Comparison of ENCODE assay signal across 8 mouse cellular contexts in genomic region chr16:32610460-32611255, GRCm38 (mm10). TPM values are rescaled to one million over a fixed set of nuclear protein-coding genes. Genes with fewer than 3 reads are reported as not detected.
DNase-seq lines count a peak whose midpoint lies in the region; ATAC-seq and TF ChIP-seq lines count a peak whose summit lies in the region.

No protein-coding gene starts in this region.

- H3K4me1 ChIP-seq in MEL (ENCODE audit: control insufficient read depth in 1 of 2, insufficient read depth in 2 of 2, low read length in 2 of 2), result peaks cover 14 to 30% of the 10 kb centered on the region in 2 experiments
- peaks cover 22% of the 10 kb centered on the region for H3K4me1 ChIP-seq in hindbrain, embryonic 15.5 days (replicated peaks)
- peaks cover 10% of the 10 kb centered on the region; the same call in 1 of the 2 replicates for H3K4me1 ChIP-seq in liver, adult 2 months (ENCODE audit: control insufficient read depth, insufficient read depth, low read length)
- H3K4me1 ChIP-seq in stomach, embryonic 14.5 days (ENCODE audit: control insufficient read depth, insufficient read depth, low read length), result no peaks in the 10 kb centered on the region

- peak overlapping the region; percentile 75 to 84 for H3K4me3 ChIP-seq in MEL (ENCODE audit: control insufficient read depth in 1 of 2, insufficient read depth in 1 of 2, low read depth in 2 of 2, low read length in 2 of 2)
- H3K4me3 ChIP-seq in hindbrain, embryonic 15.5 days, result peak overlapping the region; percentile 79
- no peak overlapping the region for H3K4me3 ChIP-seq in liver, adult 2 months (ENCODE audit: insufficient read depth, low read depth, low read length)
- peak overlapping the region; percentile 71 for H3K4me3 ChIP-seq in stomach, embryonic 14.5 days (ENCODE audit: low read depth, low read length)

- TF ChIP-seq EP300 in MEL (IDR thresholded peaks at IDR 0.05; ENCODE audit: low read depth in 1 of 2, low read length in 2 of 2), result no peak

- TF ChIP-seq RAD21 in MEL (IDR thresholded peaks at IDR 0.05; ENCODE audit: low read depth, low read length), result no peak

- H3K36me3 ChIP-seq in MEL (ENCODE audit: control insufficient read depth in 1 of 2, insufficient read depth in 2 of 2, low read length in 2 of 2), result peaks cover 22 to 44% of the 10 kb centered on the region in 2 experiments
- peaks cover 12% of the 10 kb centered on the region for H3K36me3 ChIP-seq in hindbrain, embryonic 15.5 days
- peaks cover 11% of the 10 kb centered on the region for H3K36me3 ChIP-seq in liver, adult 2 months (ENCODE audit: control insufficient read depth, insufficient read depth, low read length)
- H3K36me3 ChIP-seq in stomach, embryonic 14.5 days (ENCODE audit: control insufficient read depth, insufficient read depth, low read length), result 0 out of 2 replicates have a peak, but pooled peaks cover 3% of the 10 kb centered on the region

- peak; percentile 18 for DNase-seq in cerebellum, adult 9-11 months
- DNase-seq in cerebellum, postnatal 36 days, result no peak
- DNase-seq in MEL (ENCODE audit: low read depth, low spot score), result peak; percentile 57
- peak; percentile 56 for DNase-seq in liver, adult 2 months (ENCODE audit: extremely low read depth, low read depth, low spot score)
- DNase-seq in embryo, embryonic 10.5 days (ENCODE audit: low spot score), result no peak
- DNase-seq in layer of hippocampus, postnatal 10 days (ENCODE audit: low spot score in 2 of 2), result no peak

- peaks cover 45% of the 10 kb centered on the region for H3K79me2 ChIP-seq in MEL (ENCODE audit: control insufficient read depth, insufficient read depth, low read length, poor library complexity)
- peaks cover 10% of the 10 kb centered on the region for H3K79me2 ChIP-seq in liver, adult 2 months (ENCODE audit: control insufficient read depth, insufficient read depth, low read length)

- 84% methylated on average over 5 of the region's 5 CpGs for WGBS in hindbrain, embryonic 15.5 days
- WGBS in liver, adult 2 months, result 58% methylated on average over 5 of the region's 5 CpGs
- WGBS in stomach, embryonic 14.5 days, result 70% methylated on average over 5 of the region's 5 CpGs

- peak overlapping the region; percentile 92 for H3K9ac ChIP-seq in MEL (ENCODE audit: control insufficient read depth, low read depth, low read length, poor library complexity, severe bottlenecking)
- H3K9ac ChIP-seq in hindbrain, embryonic 15.5 days, result 0 out of 2 replicates have a peak overlapping the region, but pooled peaks have one; percentile 75
- no peak overlapping the region for H3K9ac ChIP-seq in liver, adult 2 months (ENCODE audit: low read depth, low read length)
- H3K9ac ChIP-seq in stomach, embryonic 14.5 days (replicated peaks; ENCODE audit: low read depth, low read length), result no peak overlapping the region

- H3K27ac ChIP-seq in MEL (ENCODE audit: control insufficient read depth, low read depth, low read length), result peak overlapping the region; percentile 56
- no peak overlapping the region for H3K27ac ChIP-seq in hindbrain, embryonic 15.5 days (replicated peaks)
- H3K27ac ChIP-seq in liver, adult 2 months (replicated peaks; ENCODE audit: insufficient read depth, low read depth, low read length), result no peak overlapping the region
- H3K27ac ChIP-seq in stomach, embryonic 14.5 days (ENCODE audit: low read length), result no peak overlapping the region

- H3K27me3 ChIP-seq in MEL (ENCODE audit: control insufficient read depth in 1 of 2, insufficient read depth in 2 of 2, low read length in 2 of 2), result no peaks in the 10 kb centered on the region
- no peaks in the 10 kb centered on the region for H3K27me3 ChIP-seq in hindbrain, embryonic 15.5 days
- no peaks in the 10 kb centered on the region for H3K27me3 ChIP-seq in liver, adult 2 months (ENCODE audit: control insufficient read depth, insufficient read depth, low read length)
- H3K27me3 ChIP-seq in stomach, embryonic 14.5 days (ENCODE audit: control insufficient read depth, insufficient read depth, low read length), result no peaks in the 10 kb centered on the region

- ATAC-seq in hindbrain, embryonic 15.5 days (ENCODE audit: low FRiP score, low read depth), result no peak
- ATAC-seq in stomach, embryonic 14.5 days (ENCODE audit: insufficient number of reproducible peaks, insufficient read depth, low FRiP score, low read depth), result no peak

- no peak for TF ChIP-seq CTCF in MEL (IDR thresholded peaks at IDR 0.05 in 2 of 3, conservative IDR thresholded peaks at IDR 0.05 in 1 of 3; ENCODE audit: control insufficient read depth in 1 of 3, insufficient read depth in 1 of 3, low read depth in 2 of 3, low read length in 3 of 3, poor library complexity in 1 of 3, severe bottlenecking in 1 of 3)
- no peak for TF ChIP-seq CTCF in liver, adult 2 months (IDR thresholded peaks at IDR 0.05; ENCODE audit: low read depth, low read length)

- peak overlapping the region; percentile 67 for H3K4me2 ChIP-seq in hindbrain, embryonic 15.5 days
- H3K4me2 ChIP-seq in stomach, embryonic 14.5 days (replicated peaks; ENCODE audit: low read depth, low read length), result peak overlapping the region; percentile 49

- no peaks in the 10 kb centered on the region for H3K9me3 ChIP-seq in MEL (replicated peaks; ENCODE audit: insufficient read depth, low read length)
- H3K9me3 ChIP-seq in hindbrain, embryonic 15.5 days, result no peaks in the 10 kb centered on the region
- H3K9me3 ChIP-seq in stomach, embryonic 14.5 days (ENCODE audit: control insufficient read depth, low read depth, low read length), result no peaks in the 10 kb centered on the region

- TF ChIP-seq POLR2A in MEL (IDR thresholded peaks at IDR 0.05; ENCODE audit: control insufficient read depth in 1 of 2, insufficient read depth in 1 of 2, low read depth in 1 of 2, low read length in 2 of 2, poor library complexity in 1 of 2), result no peak; a peak in 1 of 4 replicates
- TF ChIP-seq POLR2A in liver, adult 2 months (IDR thresholded peaks at IDR 0.05; ENCODE audit: extremely low read depth, insufficient read depth, low read length), result no peak

TF ChIP-seq in MEL, 35 proteins besides CTCF, POLR2A, EP300 and RAD21 (continues in another document):
- TF ChIP-seq ZNF384 (IDR thresholded peaks at IDR 0.05; ENCODE audit: low read depth, low read length), result no peak
- TF ChIP-seq UBTF (IDR thresholded peaks at IDR 0.05; ENCODE audit: borderline replicate concordance, insufficient read depth, low read depth, low read length), result no peak
- TF ChIP-seq NELFE (IDR thresholded peaks at IDR 0.05; ENCODE audit: low read depth, low read length), result no peak
- no peak for TF ChIP-seq MYC (IDR thresholded peaks at IDR 0.05; ENCODE audit: low read depth, low read length)
- no peak for TF ChIP-seq CHD2 (IDR thresholded peaks at IDR 0.05; ENCODE audit: low read length)
- no peak for TF ChIP-seq ZMIZ1 (IDR thresholded peaks at IDR 0.05; ENCODE audit: low read depth, low read length)
- TF ChIP-seq USF1 (IDR thresholded peaks at IDR 0.05; ENCODE audit: low read depth, low read length), result no peak
- peak; percentile 54 for TF ChIP-seq TAL1 (IDR thresholded peaks at IDR 0.05; ENCODE audit: low read length)
- no peak for TF ChIP-seq POLR2AphosphoS5 (IDR thresholded peaks at IDR 0.05; ENCODE audit: borderline replicate concordance, low read depth, low read length)
- TF ChIP-seq MAZ (IDR thresholded peaks at IDR 0.05; ENCODE audit: low read depth, low read length), result no peak
- TF ChIP-seq GABPA (IDR thresholded peaks at IDR 0.05; ENCODE audit: low read depth, low read length), result no peak
- TF ChIP-seq NRF1 (IDR thresholded peaks at IDR 0.05; ENCODE audit: insufficient read depth, low read depth, low read length, poor library complexity, severe bottlenecking), result no peak
- TF ChIP-seq MAX (IDR thresholded peaks at IDR 0.05; ENCODE audit: low read length), result no peak
- no peak for TF ChIP-seq ELF1 (IDR thresholded peaks at IDR 0.05; ENCODE audit: low read depth, low read length)
- no peak for TF ChIP-seq MEF2A (IDR thresholded peaks at IDR 0.05; ENCODE audit: extremely low read depth, insufficient replicate concordance, low read depth, low read length, poor library complexity, severe bottlenecking)
- TF ChIP-seq ZKSCAN1 (IDR thresholded peaks at IDR 0.05; ENCODE audit: low read depth, low read length), result no peak
- TF ChIP-seq CHD1 (IDR thresholded peaks at IDR 0.05; ENCODE audit: low read depth, low read length), result peak; percentile 16; the same call in 1 of the 2 replicates
- no peak for TF ChIP-seq E2F4 (IDR thresholded peaks at IDR 0.05; ENCODE audit: borderline replicate concordance, low read depth, low read length)
- no peak for TF ChIP-seq POLR2AphosphoS2 (IDR thresholded peaks at IDR 0.05; ENCODE audit: low read length)
- 0 out of 2 replicates have a peak, but pooled peaks have one; percentile 26 for TF ChIP-seq TCF12 (IDR thresholded peaks at IDR 0.05; ENCODE audit: low read depth, low read length)
- TF ChIP-seq GATA1 (IDR thresholded peaks at IDR 0.05; ENCODE audit: low read depth, low read length), result peak; percentile 40; the same call in 1 of the 2 replicates
- TF ChIP-seq MAFK (IDR thresholded peaks at IDR 0.05; ENCODE audit: borderline replicate concordance, low read depth, low read length), result no peak
- TF ChIP-seq JUND (IDR thresholded peaks at IDR 0.05; ENCODE audit: low read depth, low read length), result no peak
- TF ChIP-seq HCFC1 (IDR thresholded peaks at IDR 0.05; ENCODE audit: low read depth, low read length), result no peak

RNA-seq across cellular contexts. Expression of gene Tfrc, which starts 1.9 kb away (rescaled TPM):
- 156 and 234 TPM in 2 replicates for total RNA-seq in MEL (2012; rRNA removed)
- 100 to 1,000 TPM in 1 of 2 experiments, 10 to 100 TPM in 1; 90.9 to 106 TPM for polyA plus RNA-seq in MEL (2012; ENCODE audit: insufficient read depth in 1 of 2, insufficient read length in 2 of 2, low read depth in 1 of 2, low replicate concordance in 2 of 2, missing spikeins in 1 of 2)
- 29.9 and 33.5 TPM in 2 replicates for polyA plus RNA-seq in hindbrain, embryonic 15.5 days (2015; fragmentation: Nextera tagmentation; extraction: Ambion mirVana)
- total RNA-seq in liver, adult 2 months (2014; rRNA removed), result 16.0 and 36.5 TPM in 2 replicates
- polyA plus RNA-seq in liver, adult 2 months (2012; rRNA removed), result 3.9 and 4.4 TPM in 2 replicates
- 60.5 and 73.2 TPM in 2 replicates for polyA plus RNA-seq in stomach, embryonic 14.5 days (2014; fragmentation: Nextera tagmentation; extraction: Ambion mirVana)
- total RNA-seq in layer of hippocampus, postnatal 10 days (2021), result 100 to 1,000 TPM in 1 of 2 experiments, 10 to 100 TPM in 1; 97.9 to 112 TPM

RNA-seq across cellular contexts. Expression of gene Tnk2, which starts 33.0 kb away (rescaled TPM):
- total RNA-seq in MEL (2012; rRNA removed), result 30.3 and 34.8 TPM in 2 replicates
- 10 to 100 TPM in 1 of 2 experiments, not detected in 1; 77.0 TPM for polyA plus RNA-seq in MEL (2012; ENCODE audit: insufficient read depth in 1 of 2, insufficient read length in 2 of 2, low read depth in 1 of 2, low replicate concordance in 2 of 2, missing spikeins in 1 of 2)
- 19.3 and 25.9 TPM in 2 replicates for polyA plus RNA-seq in hindbrain, embryonic 15.5 days (2015; fragmentation: Nextera tagmentation; extraction: Ambion mirVana)
- total RNA-seq in liver, adult 2 months (2014; rRNA removed), result 1.9 and 4.9 TPM in 2 replicates
- polyA plus RNA-seq in liver, adult 2 months (2012; rRNA removed), result 33.4 and 35.7 TPM in 2 replicates
- polyA plus RNA-seq in stomach, embryonic 14.5 days (2014; fragmentation: Nextera tagmentation; extraction: Ambion mirVana), result 13.1 and 17.1 TPM in 2 replicates
- total RNA-seq in layer of hippocampus, postnatal 10 days (2021), result 100 to 1,000 TPM; 114 to 128 TPM

Comparison
In these comparisons a context has a peak if more than half of its experiments do, and no peak if none do; other contexts are left out.
1. DNase-seq: peak in cerebellum, adult 9-11 months (single experiment), MEL (single experiment) and liver, adult 2 months (single experiment); none in cerebellum, postnatal 36 days (0 of 2), embryo, embryonic 10.5 days (single experiment) and layer of hippocampus, postnatal 10 days (0 of 2).
2. H3K9ac ChIP-seq: peak in MEL (single experiment) and hindbrain, embryonic 15.5 days (single experiment); none in liver, adult 2 months (single experiment) and stomach, embryonic 14.5 days (single experiment).